ENCODE assay signal across 18 mouse cellular contexts in genomic region chr2:90486226-90486755, GRCm38 (mm10).
DNase-seq lines count a peak whose midpoint lies in the region; ATAC-seq and TF ChIP-seq lines count a peak whose summit lies in the region.
"Had no signal": no experiment of that assay in that cellular context is flagged by ENCODE, and none has a peak within 500 bp of the region (broad histone marks: within the 10 kb centered on the region; RNA-seq: fewer than 3 reads in every experiment).

No protein-coding gene starts in this region.

- ATAC-seq in kidney, postnatal 0 days (replicated peaks; ENCODE audit: low FRiP score, low read depth) = no peak
- ATAC-seq in forebrain, embryonic 12.5 days (ENCODE audit: low FRiP score) = no peak
- ATAC-seq: forebrain, embryonic 16.5 days had no signal

- WGBS in kidney, postnatal 0 days = 46% methylated on average over 3 of the region's 3 CpGs
- 33% methylated on average over 3 of the region's 3 CpGs for WGBS in embryonic facial prominence, embryonic 10.5 days
- WGBS in forebrain, embryonic 12.5 days = 84% methylated on average over 3 of the region's 3 CpGs

- H3K27ac ChIP-seq in kidney, postnatal 0 days = peak overlapping the region; percentile 50
- peak overlapping the region; percentile 67 for H3K27ac ChIP-seq in embryonic facial prominence, embryonic 10.5 days (replicated peaks)
- no peak overlapping the region for H3K27ac ChIP-seq in forebrain, embryonic 12.5 days
- H3K27ac ChIP-seq: heart, embryonic 15.5 days; hindbrain, embryonic 12.5 days; limb, embryonic 15.5 days; stomach, embryonic 15.5 days had no signal

- H3K9me3 ChIP-seq in kidney, postnatal 0 days (replicated peaks; ENCODE audit: low read length) = no peaks in the 10 kb centered on the region
- no peaks in the 10 kb centered on the region for H3K9me3 ChIP-seq in embryonic facial prominence, embryonic 10.5 days
- no peaks in the 10 kb centered on the region for H3K9me3 ChIP-seq in forebrain, embryonic 12.5 days
- H3K9me3 ChIP-seq: heart, embryonic 15.5 days; hindbrain, embryonic 12.5 days; limb, embryonic 15.5 days; stomach, embryonic 15.5 days had no signal

- H3K36me3 ChIP-seq in kidney, postnatal 0 days (ENCODE audit: insufficient read depth, low read length) = no peaks in the 10 kb centered on the region
- no peaks in the 10 kb centered on the region for H3K36me3 ChIP-seq in embryonic facial prominence, embryonic 10.5 days (replicated peaks)
- no peaks in the 10 kb centered on the region for H3K36me3 ChIP-seq in forebrain, embryonic 12.5 days (replicated peaks)
- H3K36me3 ChIP-seq: heart, embryonic 15.5 days; hindbrain, embryonic 12.5 days; limb, embryonic 15.5 days; stomach, embryonic 15.5 days had no signal

- no peaks in the 10 kb centered on the region for H3K27me3 ChIP-seq in kidney, postnatal 0 days (ENCODE audit: insufficient read depth, low read length)
- no peaks in the 10 kb centered on the region for H3K27me3 ChIP-seq in embryonic facial prominence, embryonic 10.5 days (replicated peaks; ENCODE audit: low read depth, poor library complexity, severe bottlenecking)
- H3K27me3 ChIP-seq in forebrain, embryonic 12.5 days = 0 out of 2 replicates have a peak, but pooled peaks cover 6% of the 10 kb centered on the region
- H3K27me3 ChIP-seq: CH12.LX; heart, embryonic 15.5 days; hindbrain, embryonic 12.5 days; stomach, embryonic 15.5 days had no signal

- H3K9ac ChIP-seq in kidney, postnatal 0 days (ENCODE audit: low read depth, low read length) = no peak overlapping the region
- H3K9ac ChIP-seq in forebrain, embryonic 12.5 days = no peak overlapping the region
- H3K9ac ChIP-seq: heart, embryonic 15.5 days; hindbrain, embryonic 12.5 days; limb, embryonic 15.5 days; stomach, embryonic 15.5 days had no signal

- peak; percentile 47 for DNase-seq in embryo, embryonic 10 days (ENCODE audit: low spot score)
- DNase-seq in embryo, embryonic 9.5 days (ENCODE audit: extremely low spot score) = no peak
- DNase-seq in kidney, postnatal 0 days (ENCODE audit: low spot score) = peak; percentile 61
- no peak for DNase-seq in kidney, postnatal 14 days
- peak; percentile 25 for DNase-seq in ES-CJ7 (ENCODE audit: low read depth, low spot score)
- DNase-seq in embryonic facial prominence, embryonic 10.5 days (ENCODE audit: low spot score) = peak; percentile 20
- no peak for DNase-seq in layer of hippocampus, adult 9-10 months (ENCODE audit: low spot score)
- DNase-seq: adrenal gland, postnatal 36 days; cerebellum, adult 8-10 months; lung, postnatal 4 days; midbrain, embryonic 14.5 days had no signal

- no peak overlapping the region for H3K4me2 ChIP-seq in kidney, postnatal 0 days (ENCODE audit: low read length)
- no peak overlapping the region for H3K4me2 ChIP-seq in forebrain, embryonic 12.5 days
- H3K4me2 ChIP-seq: heart, embryonic 15.5 days; hindbrain, embryonic 12.5 days; limb, embryonic 15.5 days; stomach, embryonic 15.5 days had no signal

- TF ChIP-seq CTCF in kidney, postnatal 0 days (IDR thresholded peaks at IDR 0.05; ENCODE audit: low read depth) = no peak

- H3K4me3 ChIP-seq in kidney, postnatal 0 days (replicated peaks; ENCODE audit: low read depth, low read length) = no peak overlapping the region
- H3K4me3 ChIP-seq in embryonic facial prominence, embryonic 10.5 days = no peak overlapping the region
- H3K4me3 ChIP-seq in forebrain, embryonic 12.5 days (replicated peaks) = no peak overlapping the region
- H3K4me3 ChIP-seq: heart, embryonic 15.5 days; hindbrain, embryonic 12.5 days; limb, embryonic 15.5 days; stomach, embryonic 15.5 days had no signal

- peaks cover 12% of the 10 kb centered on the region for H3K4me1 ChIP-seq in kidney, postnatal 0 days (replicated peaks; ENCODE audit: insufficient read depth, low read length)
- peaks cover 30% of the 10 kb centered on the region for H3K4me1 ChIP-seq in embryonic facial prominence, embryonic 10.5 days
- peaks cover 17% of the 10 kb centered on the region for H3K4me1 ChIP-seq in forebrain, embryonic 12.5 days

Comparison
In these comparisons a context has a peak if more than half of its experiments do, and no peak if none do; other contexts are left out.
1. DNase-seq: peak in embryo, embryonic 10 days (single experiment), kidney, postnatal 0 days (single experiment), ES-CJ7 (single experiment) and embryonic facial prominence, embryonic 10.5 days (single experiment); none in embryo, embryonic 9.5 days (single experiment), kidney, postnatal 14 days (single experiment) and layer of hippocampus, adult 9-10 months (single experiment).